Mouse (Mus musculus) intestine, postnatal 0 days (tissue): ENCODE results near the gene Was. TPM values are rescaled to one million over a fixed set of nuclear protein-coding genes. Genes with fewer than 3 reads are reported as not detected.

Experiments used
- ATAC-seq: fragments of 200-750 bp; cut with Nextera tagmentation; 2 replicates; pipeline ENCODE4 v1.8.0; 2017; ENCODE audit warnings: mild to moderate bottlenecking, moderate TSS enrichment, moderate library complexity
- H3K27ac ChIP-seq: fragments of 300-500 bp; sonication (generic); 2 replicates; pipeline ENCODE4 v1.5.1; 2014; ENCODE audit warnings: mild to moderate bottlenecking, low read depth, low read length, moderate library complexity
- H3K27me3 ChIP-seq: fragments of 300-500 bp; sonication (generic); replicated peaks from 2 replicates; pipeline ENCODE4 v1.6.1; 2014; ENCODE audit warnings: low read length, mixed read lengths; ENCODE audit not compliant: control insufficient read depth, insufficient read depth
- H3K36me3 ChIP-seq: fragments of 300-500 bp; sonication (generic); 2 replicates; pipeline ENCODE4 v1.6.1; 2014; ENCODE audit warnings: mild to moderate bottlenecking, moderate library complexity; ENCODE audit not compliant: control insufficient read depth, insufficient read depth
- H3K4me1 ChIP-seq: fragments of 300-500 bp; sonication (generic); replicated peaks from 2 replicates; pipeline ENCODE4 v1.6.1; 2014; ENCODE audit warnings: antibody characterized with exemption, low read length, mixed read lengths; ENCODE audit not compliant: control insufficient read depth, insufficient read depth
- H3K4me2 ChIP-seq: fragments of 300-500 bp; sonication (generic); replicated peaks from 2 replicates; pipeline ENCODE4 v1.6.1; 2014; ENCODE audit warnings: low read depth, mild to moderate bottlenecking, moderate library complexity
- H3K4me3 ChIP-seq: fragments of 300-500 bp; sonication (generic); 2 replicates; pipeline ENCODE4 v1.5.1; 2014; ENCODE audit warnings: low read depth, low read length
- H3K9ac ChIP-seq: fragments of 300-500 bp; sonication (generic); 2 replicates; pipeline ENCODE4 v1.6.1; 2014; ENCODE audit warnings: mild to moderate bottlenecking, low read depth, low read length
- H3K9me3 ChIP-seq: fragments of 300-500 bp; sonication (generic); 2 replicates; pipeline ENCODE4 v1.6.1; 2016; ENCODE audit warnings: mixed run types; ENCODE audit not compliant: control insufficient read depth
- CTCF ChIP-seq: sonication (generic); IDR thresholded peaks from 2 replicates; pipeline ENCODE4 v1.5.1; 2016; ENCODE audit warnings: low read depth, mild to moderate bottlenecking, control low read depth, antibody characterized with exemption, moderate library complexity
- WGBS: fragments of 180-500 bp; shearing (Covaris S2); extraction: QIAGEN DNeasy Blood & Tissue Kit; methylation state at CpG from one replicate; pipeline ENCODE4 v1.1.7; 2014; 5-methylcytosine and 5-hydroxymethylcytosine counted together
- polyA plus RNA-seq: library from polyadenylated mRNA; unstranded; fragments of >200 nt; fragmentation: Nextera tagmentation; extraction: Ambion mirVana; gene quantifications from 2 replicates; pipeline ENCODE4 v1.2.1, GENCODE M21; 2015

Was gene
- polyA plus RNA-seq: 0.34 and 0.48 TPM in 2 replicates

DNA sequence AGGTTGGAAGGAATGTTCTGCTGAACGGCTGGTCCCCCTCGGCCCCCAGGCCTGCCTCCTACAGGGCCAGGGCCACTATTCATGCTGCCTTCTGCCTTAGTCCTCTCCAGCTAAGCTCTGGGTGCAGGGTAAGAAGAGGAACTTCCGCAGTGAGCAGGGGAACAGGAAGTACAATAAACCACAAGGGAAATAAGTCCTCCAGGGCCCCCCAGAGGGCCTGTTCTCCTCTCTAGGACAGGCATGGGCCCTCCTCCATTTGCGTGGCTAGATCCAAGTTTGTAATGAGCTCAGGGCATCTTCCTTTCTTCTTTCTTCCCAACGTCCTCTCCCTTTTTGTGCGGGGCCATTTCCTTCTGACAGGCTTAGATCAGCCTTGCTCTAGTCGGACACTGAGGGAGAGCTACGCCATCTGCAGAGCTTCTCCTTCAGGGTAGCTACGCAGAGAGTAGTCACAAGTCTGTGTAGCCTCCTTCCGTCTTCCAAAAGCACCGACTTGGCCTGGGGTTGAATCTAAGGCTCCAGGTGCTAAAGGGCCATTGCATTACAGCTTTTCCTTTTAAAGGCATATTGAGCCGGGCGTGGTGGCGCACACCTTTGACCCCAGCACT is at the start of gene Was:
TSS of gene Was (minus strand) at position 153 of the 608 bp plus-strand sequence.
- H3K4me3 ChIP-seq: no peak within 1 kb of the TSS
- H3K9me3 ChIP-seq: no peaks in the 10 kb centered on the region
- H3K27ac ChIP-seq: no peak within 1 kb of the TSS
- H3K27me3 ChIP-seq: no peaks in the 10 kb centered on the region
- no peak within 1 kb of the TSS for H3K9ac ChIP-seq
- no peak for ATAC-seq
- no peaks in the 10 kb centered on the region for H3K4me1 ChIP-seq
- no peak within 1 kb of the TSS for H3K4me2 ChIP-seq
- 84% methylated on average over 14 of the region's 14 CpGs for WGBS
- H3K36me3 ChIP-seq: no peaks in the 10 kb centered on the region
- TF ChIP-seq CTCF: no peak

DNA sequence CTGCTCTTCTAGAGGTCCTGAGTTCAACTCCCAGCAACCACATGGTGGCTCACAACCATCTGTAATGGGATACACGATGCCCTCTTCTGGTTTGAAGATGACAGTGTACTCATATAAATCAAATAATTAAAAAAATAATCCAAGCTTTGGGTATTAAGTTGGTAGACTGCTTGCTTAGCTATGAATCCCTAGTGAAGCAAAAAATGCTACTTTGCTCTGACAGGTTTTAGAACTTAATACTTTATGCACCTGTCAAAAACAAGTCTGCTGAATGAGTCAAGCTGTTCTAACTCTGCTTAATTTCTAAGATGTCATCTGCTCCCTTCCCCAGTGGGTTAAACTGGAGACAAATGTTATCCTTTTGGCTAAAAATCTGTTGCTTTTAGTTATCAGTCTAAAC is 49.2 kb upstream of the Was start:
- TF ChIP-seq CTCF: peak; percentile 27
- Histone ChIP-seq H3K9ac (no peak overlapping the region), H3K36me3 (peaks cover 16% of the 10 kb centered on the region), H3K4me1 (no peaks in the 10 kb centered on the region), H3K9me3 (no peaks in the 10 kb centered on the region), H3K4me2 (no peak overlapping the region), H3K27me3 (no peaks in the 10 kb centered on the region), H3K4me3 (no peak overlapping the region), H3K27ac (no peak overlapping the region)
- no peak for ATAC-seq
- WGBS: 28% methylated on average over 1 of the region's 1 CpGs

DNA sequence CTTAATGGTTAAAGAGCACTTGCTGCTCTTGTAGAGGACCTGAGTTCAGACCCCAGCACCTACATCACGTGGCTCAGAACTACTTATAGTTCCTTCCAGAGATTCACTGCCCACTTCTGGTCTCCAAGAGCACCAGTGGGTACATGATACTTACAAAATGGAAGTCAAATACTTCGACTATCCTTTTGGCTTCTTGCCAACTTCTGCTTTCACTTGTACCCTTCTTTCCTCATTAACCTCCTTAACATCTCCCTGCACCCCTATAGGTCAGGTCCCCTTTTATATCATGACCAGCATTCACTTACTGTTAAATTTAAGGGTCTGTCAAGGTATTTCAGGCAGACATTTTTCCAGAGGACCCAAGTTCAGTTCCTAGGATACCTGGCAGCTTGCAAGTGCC is 45.6 kb upstream of the Was start:
- 48% methylated on average over 2 of the region's 2 CpGs for WGBS
- H3K9me3 ChIP-seq: no peaks in the 10 kb centered on the region
- H3K4me2 ChIP-seq: no peak overlapping the region
- no peak for ATAC-seq
- no peaks in the 10 kb centered on the region for H3K4me1 ChIP-seq
- no peak overlapping the region for H3K4me3 ChIP-seq
- no peak overlapping the region for H3K9ac ChIP-seq
- no peaks in the 10 kb centered on the region for H3K27me3 ChIP-seq
- H3K36me3 ChIP-seq: peaks cover 3% of the 10 kb centered on the region
- TF ChIP-seq CTCF: no peak
- H3K27ac ChIP-seq: no peak overlapping the region

DNA sequence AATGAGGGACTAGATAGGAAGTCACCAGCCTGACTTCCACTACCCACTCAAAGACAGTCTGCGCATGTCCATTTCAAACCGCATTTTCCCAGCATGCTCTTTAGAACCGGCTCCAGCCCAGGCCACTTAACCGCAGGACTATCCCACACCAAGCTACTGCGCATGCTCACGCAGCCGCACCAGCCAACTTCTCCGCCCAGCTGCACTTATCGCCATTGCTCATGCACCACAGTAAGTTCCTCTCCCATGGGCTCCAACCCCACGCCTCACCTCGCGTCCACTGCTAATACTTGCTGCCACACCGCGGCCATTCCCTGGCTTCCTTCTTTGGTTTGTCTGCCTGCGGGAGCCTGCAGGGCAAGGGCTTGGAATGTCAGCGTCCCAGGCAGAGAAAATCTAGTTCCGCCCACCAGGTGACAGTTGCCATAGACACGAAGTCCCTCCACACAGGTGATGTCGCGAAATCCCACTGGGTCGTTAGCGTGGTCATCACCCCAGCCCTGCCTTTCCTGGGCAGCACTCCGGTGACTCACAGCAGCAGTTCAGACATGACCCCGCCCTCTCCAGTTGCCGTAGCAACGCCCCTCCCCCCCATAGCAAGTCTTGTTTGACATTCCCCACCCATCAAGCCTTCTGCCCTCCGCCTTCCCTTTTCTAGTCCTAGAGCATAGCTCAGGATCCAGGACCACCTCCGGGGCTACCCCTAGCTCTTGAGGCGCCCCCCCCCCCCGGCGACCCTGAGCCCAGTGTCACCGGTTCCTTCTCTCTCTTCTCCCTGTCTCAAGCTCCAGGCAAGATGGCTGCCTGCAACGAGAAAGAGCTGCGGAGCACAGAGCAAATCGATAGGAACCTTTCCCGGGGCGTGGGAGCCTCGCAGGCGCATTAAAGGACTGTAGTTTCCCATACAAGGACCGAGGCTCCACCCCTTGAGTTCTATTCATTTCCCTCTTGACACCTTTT is 42.0 kb upstream of the Was start, which contains the start of gene Wdr13:
TSS of gene Wdr13 (minus strand) at position 876 of the 960 bp plus-strand sequence.
- TF ChIP-seq CTCF: no peak
- H3K4me2 ChIP-seq: peak within 1 kb of the TSS; percentile 60
- peak within 1 kb of the TSS; percentile 83 for H3K27ac ChIP-seq
- H3K36me3 ChIP-seq: peaks cover 19% of the 10 kb centered on the region; the same call in 1 of the 2 replicates
- no peaks in the 10 kb centered on the region for H3K9me3 ChIP-seq
- ATAC-seq: peak; percentile 96
- peak within 1 kb of the TSS; percentile 34; the same call in 1 of the 2 replicates for H3K9ac ChIP-seq
- no peaks in the 10 kb centered on the region for H3K27me3 ChIP-seq
- 22% methylated on average over 38 of the region's 40 CpGs for WGBS
- peak within 1 kb of the TSS; percentile 43 for H3K4me3 ChIP-seq
- H3K4me1 ChIP-seq: no peaks in the 10 kb centered on the region

DNA sequence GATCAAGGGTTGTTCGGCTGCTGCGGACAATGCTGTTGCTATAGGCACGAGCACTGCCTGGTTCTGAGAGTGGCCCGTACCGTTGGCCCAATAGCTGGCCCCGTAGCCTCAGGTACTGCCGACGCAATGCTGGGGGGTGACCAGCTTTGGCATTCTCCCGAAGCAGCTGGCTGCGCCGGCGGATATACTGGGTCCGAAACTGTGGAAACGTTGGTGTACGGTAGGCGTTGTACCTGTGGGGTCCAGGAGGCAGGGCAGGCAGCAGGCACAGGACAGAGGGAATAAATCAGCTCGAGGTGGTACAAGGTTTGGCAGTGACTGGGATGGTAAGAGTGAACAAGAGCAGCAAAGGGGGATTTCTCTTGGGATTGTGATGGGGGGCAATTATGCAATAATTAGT is 41.1 kb upstream of the Was start:
- peaks cover 19% of the 10 kb centered on the region; the same call in 1 of the 2 replicates for H3K36me3 ChIP-seq
- H3K9me3 ChIP-seq: no peaks in the 10 kb centered on the region
- H3K4me2 ChIP-seq: peak overlapping the region; percentile 60
- no peak for TF ChIP-seq CTCF
- ATAC-seq: no peak
- no peak overlapping the region for H3K27ac ChIP-seq
- no peak overlapping the region for H3K9ac ChIP-seq
- H3K4me1 ChIP-seq: no peaks in the 10 kb centered on the region
- H3K27me3 ChIP-seq: no peaks in the 10 kb centered on the region
- 88% methylated on average over 17 of the region's 17 CpGs for WGBS
- H3K4me3 ChIP-seq: peak overlapping the region; percentile 43; the same call in 1 of the 2 replicates

DNA sequence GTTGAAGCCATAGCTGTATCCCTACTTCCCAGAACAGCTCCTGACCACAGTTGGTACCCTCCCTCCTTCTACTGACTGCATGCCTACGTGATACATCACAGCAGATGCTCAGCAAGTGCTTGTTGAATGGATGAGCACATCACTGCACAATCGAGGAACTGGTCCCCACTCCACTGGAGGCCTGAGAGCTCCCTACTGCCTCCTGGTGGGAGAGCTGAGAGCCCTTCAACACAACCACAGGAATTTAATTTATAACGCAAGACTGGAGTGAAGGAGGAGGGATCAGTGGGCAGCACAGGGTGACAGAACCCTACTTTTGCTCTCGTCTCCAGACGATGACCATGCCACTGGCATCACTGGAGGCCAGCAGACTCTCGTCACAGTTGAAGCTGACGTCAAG is 34.9 kb upstream of the Was start:
- no peaks in the 10 kb centered on the region for H3K9me3 ChIP-seq
- H3K9ac ChIP-seq: no peak overlapping the region
- H3K4me1 ChIP-seq: no peaks in the 10 kb centered on the region
- no peak overlapping the region for H3K4me3 ChIP-seq
- H3K27ac ChIP-seq: no peak overlapping the region
- WGBS: 77% methylated on average over 7 of the region's 7 CpGs
- H3K27me3 ChIP-seq: no peaks in the 10 kb centered on the region
- peaks cover 24% of the 10 kb centered on the region; the same call in 1 of the 2 replicates for H3K36me3 ChIP-seq
- ATAC-seq: no peak
- no peak overlapping the region for H3K4me2 ChIP-seq
- TF ChIP-seq CTCF: peak; percentile 50
